Mouse (Mus musculus) CH12.LX (cell line): ENCODE data around the gene Slc4a5. TPM values are rescaled to one million over a fixed set of nuclear protein-coding genes. Genes with fewer than 3 reads are reported as not detected.
A peak's percentile ranks its signal among the peaks of the same experiment; 100 is the strongest.

Source experiments
- DNase-seq: peaks from one replicate; pipeline ENCODE4 v3.0.0-alpha.2; 2013; ENCODE audit errors: extremely low read depth
- H3K27ac ChIP-seq: 2 replicates; pipeline ENCODE4 v1.5.1; 2012; ENCODE audit warnings: low read depth, mild to moderate bottlenecking, control low read depth, moderate library complexity; ENCODE audit not compliant: insufficient read depth
- H3K27me3 ChIP-seq: replicated peaks from 2 replicates; pipeline ENCODE3; 2012; ENCODE audit warnings: inconsistent platforms
- H3K36me3 ChIP-seq, 2 experiments: replicated peaks in 1 of 2; 2 replicates each; pipeline versions ENCODE3 to v1.6.1; 2012; ENCODE audit warnings: inconsistent platforms in 1 of 2, low read length in 1 of 2, mild to moderate bottlenecking in 1 of 2, mixed read lengths in 1 of 2, moderate library complexity in 1 of 2; ENCODE audit not compliant: control insufficient read depth in 1 of 2, insufficient read depth in 1 of 2
- H3K4me1 ChIP-seq, 2 experiments: 2 replicates each; pipeline ENCODE4 v1.6.1; 2012; ENCODE audit warnings: inconsistent platforms in 1 of 2, moderate library complexity in 1 of 2; ENCODE audit not compliant: insufficient read depth in 2 of 2, control insufficient read depth in 1 of 2
- H3K4me2 ChIP-seq: 2 replicates; pipeline ENCODE4 v1.6.1; 2012; ENCODE audit warnings: low read depth, mild to moderate bottlenecking, control low read depth; ENCODE audit not compliant: poor library complexity, insufficient read depth, severe bottlenecking
- H3K4me3 ChIP-seq, 3 experiments: fragments of 150-350 bp in 1 of 3; sonication (generic) in 1 of 3; replicated peaks in 1 of 3; 2 replicates each; pipeline versions ENCODE3 to v1.5.1; 2011 to 2012; ENCODE audit warnings: low read depth in 2 of 3, low read length in 2 of 3, mild to moderate bottlenecking in 2 of 3, moderate library complexity in 2 of 3, control low read depth in 1 of 3, improper control_type of control experiment in 1 of 3, inconsistent platforms in 1 of 3, mixed read lengths in 1 of 3; ENCODE audit not compliant: poor library complexity in 1 of 3
- H3K79me2 ChIP-seq: replicated peaks from 2 replicates; pipeline ENCODE4 v1.6.1; 2012; ENCODE audit warnings: mild to moderate bottlenecking, moderate library complexity; ENCODE audit not compliant: control insufficient read depth, poor library complexity, insufficient read depth, severe bottlenecking; ENCODE audit errors: extremely low read depth
- H3K9ac ChIP-seq: 2 replicates; pipeline ENCODE4 v1.6.1; 2012; ENCODE audit warnings: low read depth, mild to moderate bottlenecking, control low read depth, moderate library complexity; ENCODE audit not compliant: insufficient read depth
- H3K9me3 ChIP-seq: replicated peaks from 2 replicates; pipeline ENCODE3; 2012; ENCODE audit warnings: low read length, inconsistent platforms, mixed read lengths
- CHD2 ChIP-seq: IDR thresholded peaks from 2 replicates; pipeline ENCODE4 v1.6.1; 2011; ENCODE audit warnings: low read length, improper control_type of control experiment
- CTCF ChIP-seq, 2 experiments: IDR thresholded peaks in 1 of 2; conservative IDR thresholded peaks in 1 of 2; 2 replicates each; pipeline ENCODE4 v1.5.1; 2011 to 2012; ENCODE audit warnings: low read depth in 2 of 2, low read length in 2 of 2, improper control_type of control experiment in 1 of 2, inconsistent platforms in 1 of 2, mild to moderate bottlenecking in 1 of 2, moderate library complexity in 1 of 2
- ELF1 ChIP-seq: IDR thresholded peaks from 2 replicates; pipeline ENCODE4 v1.6.1; 2014; ENCODE audit warnings: low read depth, mild to moderate bottlenecking, inconsistent platforms, low read length, improper control_type of control experiment
- IRF4 ChIP-seq: IDR thresholded peaks from 2 replicates; pipeline ENCODE4 v1.6.1; 2014; ENCODE audit warnings: low read depth, mild to moderate bottlenecking, inconsistent platforms, low read length, improper control_type of control experiment
- JUN ChIP-seq: IDR thresholded peaks from 2 replicates; pipeline ENCODE4 v1.6.1; 2011; ENCODE audit warnings: low read depth, mild to moderate bottlenecking, low read length, improper control_type of control experiment, moderate library complexity; ENCODE audit not compliant: insufficient read depth
- JUND ChIP-seq: conservative IDR thresholded peaks from 2 replicates; pipeline ENCODE4 v1.6.1; 2011; ENCODE audit warnings: low read depth, low read length, improper control_type of control experiment
- MAFK ChIP-seq: IDR thresholded peaks from 2 replicates; pipeline ENCODE4 v1.6.1; 2011; ENCODE audit warnings: low read length, improper control_type of control experiment; ENCODE audit not compliant: insufficient replicate concordance
- MAX ChIP-seq: IDR thresholded peaks from 2 replicates; pipeline ENCODE4 v1.6.1; 2011; ENCODE audit warnings: low read length, improper control_type of control experiment
- MEF2A ChIP-seq: IDR thresholded peaks from 2 replicates; pipeline ENCODE4 v1.6.1; 2014; ENCODE audit warnings: low read depth, mild to moderate bottlenecking, inconsistent platforms, low read length, improper control_type of control experiment, borderline replicate concordance
- MXI1 ChIP-seq: IDR thresholded peaks from 2 replicates; pipeline ENCODE4 v1.6.1; 2011; ENCODE audit warnings: mild to moderate bottlenecking, low read depth, low read length, improper control_type of control experiment
- MYC ChIP-seq: IDR thresholded peaks from 2 replicates; pipeline ENCODE4 v1.6.1; 2011; ENCODE audit warnings: low read depth, mild to moderate bottlenecking, improper control_type of control experiment, low read length
- POLR2A ChIP-seq: IDR thresholded peaks from 2 replicates; pipeline ENCODE4 v1.6.1; 2011; ENCODE audit warnings: low read depth, mild to moderate bottlenecking, improper control_type of control experiment, low read length
- POLR2AphosphoS2 ChIP-seq: IDR thresholded peaks from 2 replicates; pipeline ENCODE4 v1.6.1; 2011; ENCODE audit warnings: low read depth, low read length, improper control_type of control experiment
- RAD21 ChIP-seq: IDR thresholded peaks from 2 replicates; pipeline ENCODE4 v1.6.1; 2011; ENCODE audit warnings: low read depth, mild to moderate bottlenecking, low read length, improper control_type of control experiment, moderate library complexity
- RCOR1 ChIP-seq: conservative IDR thresholded peaks from 2 replicates; pipeline ENCODE4 v1.6.1; 2012; ENCODE audit warnings: low read depth, mild to moderate bottlenecking, inconsistent platforms, low read length, improper control_type of control experiment
- SIN3A ChIP-seq: IDR thresholded peaks from 2 replicates; pipeline ENCODE4 v1.6.1; 2012; ENCODE audit warnings: low read length, improper control_type of control experiment, inconsistent platforms
- SMC3 ChIP-seq: IDR thresholded peaks from 2 replicates; pipeline ENCODE4 v1.6.1; 2011; ENCODE audit warnings: low read depth, low read length, improper control_type of control experiment
- TBP ChIP-seq: conservative IDR thresholded peaks from 2 replicates; pipeline ENCODE4 v1.6.1; 2011; ENCODE audit warnings: low read depth, low read length, improper control_type of control experiment
- TCF12 ChIP-seq: IDR thresholded peaks from 2 replicates; pipeline ENCODE4 v1.6.1; 2014; ENCODE audit warnings: low read depth, mild to moderate bottlenecking, inconsistent platforms, low read length, improper control_type of control experiment
- UBTF ChIP-seq: IDR thresholded peaks from 2 replicates; pipeline ENCODE4 v1.6.1; 2012; ENCODE audit warnings: low read depth, mild to moderate bottlenecking, inconsistent platforms, low read length, improper control_type of control experiment, moderate library complexity
- USF1 ChIP-seq: IDR thresholded peaks from 2 replicates; pipeline ENCODE4 v1.6.1; 2014; ENCODE audit warnings: low read depth, mild to moderate bottlenecking, inconsistent platforms, low read length, improper control_type of control experiment
- ZC3H11A ChIP-seq: IDR thresholded peaks from 2 replicates; pipeline ENCODE4 v1.6.1; 2012; ENCODE audit warnings: low read depth, mild to moderate bottlenecking, inconsistent platforms, low read length, improper control_type of control experiment
- ZMIZ1 ChIP-seq: IDR thresholded peaks from 2 replicates; pipeline ENCODE4 v1.6.1; 2012; ENCODE audit warnings: low read depth, mild to moderate bottlenecking, inconsistent platforms, low read length, improper control_type of control experiment
- ZNF384 ChIP-seq: IDR thresholded peaks from 2 replicates; pipeline ENCODE4 v1.6.1; 2012; ENCODE audit warnings: low read depth, low read length, improper control_type of control experiment, inconsistent platforms
- dilution Hi-C: fragments of 300-500 bp; cut with MboI; formaldehyde crosslinking; loops from 2 replicates; pipeline ENCODE4 v1.14.3; 2020; ENCODE audit warnings: low sequenced_read_pairs; ENCODE audit not compliant: extremely low pct_unique_long_range_greater_than_20kb, extremely low pct_ligation_motif_present
- in situ Hi-C: fragments of 300-500 bp; cut with MboI; formaldehyde crosslinking; loops from 3 replicates; pipeline ENCODE4 v1.14.3; 2019; ENCODE audit warnings: low sequenced_read_pairs, low pct_ligation_motif_present, low pct_unique_long_range_greater_than_20kb, mixed read lengths
- polyA plus RNA-seq: library from polyadenylated mRNA; unstranded; fragments of >175 nt; gene quantifications from 2 replicates; pipeline ENCODE4 v1.2.1, GENCODE M21; 2012; ENCODE audit warnings: low read depth; ENCODE audit not compliant: insufficient read length
- total RNA-seq, 2 experiments: library from RNA; depleted of rRNA; stranded (reverse); fragments of 300-350 nt in 1 of 2; fragments of >200 nt in 1 of 2; gene quantifications; 2 replicates each; pipeline ENCODE4 v1.2.3; 2012 to 2014

Slc4a5 gene
- total and polyA plus RNA-seq, 3 experiments: 0.13 to 0.21 TPM; not detected in 1

DNA sequence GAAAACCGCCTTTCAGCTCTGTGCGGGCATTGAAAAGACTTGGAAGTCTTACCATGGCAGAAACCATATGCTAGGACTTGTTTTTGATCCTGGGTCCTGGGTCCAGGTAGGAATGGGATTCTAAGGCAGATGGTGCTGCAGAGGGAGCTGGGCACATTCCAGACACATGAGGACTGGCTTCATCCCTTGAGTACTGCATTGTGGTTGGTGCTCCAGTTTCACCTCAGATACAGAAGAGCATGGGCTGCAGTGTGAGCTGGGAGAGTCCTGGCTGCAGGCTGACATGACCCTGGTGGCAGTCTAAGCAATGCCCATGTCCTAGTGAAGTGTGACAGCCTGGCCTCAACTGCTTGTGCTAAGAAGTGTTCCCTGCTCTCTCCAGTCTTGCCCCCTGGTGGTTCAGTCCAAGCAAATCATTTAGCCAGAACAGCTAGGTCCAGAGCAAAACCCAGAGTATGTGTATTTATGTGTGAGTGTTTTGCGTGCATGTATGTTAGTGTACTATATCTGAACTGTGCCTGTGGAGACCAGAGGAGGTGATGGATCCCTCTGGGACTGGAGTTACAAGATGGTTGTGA lies 34.7 kb upstream of the Slc4a5 start:
- TF ChIP-seq MAFK (no peak), MYC (no peak), MAX (no peak), CTCF (conservative IDR thresholded peaks at IDR 0.05 in 1 of 2, IDR thresholded peaks at IDR 0.05 in 1 of 2; ENCODE audit: low read depth in 2 of 2, low read length in 2 of 2) (peak in 1 of 2 experiments; percentile 52; a peak in 2 of 4 replicates), RAD21 (peak; percentile 18), ELF1 (no peak), SIN3A (no peak), SMC3 (peak; percentile 52), ZNF384 (no peak), UBTF (no peak), ZMIZ1 (no peak), MEF2A (no peak)
- TF ChIP-seq, all 38 proteins: peak for 3
- dilution Hi-C loops: no loop called here

DNA sequence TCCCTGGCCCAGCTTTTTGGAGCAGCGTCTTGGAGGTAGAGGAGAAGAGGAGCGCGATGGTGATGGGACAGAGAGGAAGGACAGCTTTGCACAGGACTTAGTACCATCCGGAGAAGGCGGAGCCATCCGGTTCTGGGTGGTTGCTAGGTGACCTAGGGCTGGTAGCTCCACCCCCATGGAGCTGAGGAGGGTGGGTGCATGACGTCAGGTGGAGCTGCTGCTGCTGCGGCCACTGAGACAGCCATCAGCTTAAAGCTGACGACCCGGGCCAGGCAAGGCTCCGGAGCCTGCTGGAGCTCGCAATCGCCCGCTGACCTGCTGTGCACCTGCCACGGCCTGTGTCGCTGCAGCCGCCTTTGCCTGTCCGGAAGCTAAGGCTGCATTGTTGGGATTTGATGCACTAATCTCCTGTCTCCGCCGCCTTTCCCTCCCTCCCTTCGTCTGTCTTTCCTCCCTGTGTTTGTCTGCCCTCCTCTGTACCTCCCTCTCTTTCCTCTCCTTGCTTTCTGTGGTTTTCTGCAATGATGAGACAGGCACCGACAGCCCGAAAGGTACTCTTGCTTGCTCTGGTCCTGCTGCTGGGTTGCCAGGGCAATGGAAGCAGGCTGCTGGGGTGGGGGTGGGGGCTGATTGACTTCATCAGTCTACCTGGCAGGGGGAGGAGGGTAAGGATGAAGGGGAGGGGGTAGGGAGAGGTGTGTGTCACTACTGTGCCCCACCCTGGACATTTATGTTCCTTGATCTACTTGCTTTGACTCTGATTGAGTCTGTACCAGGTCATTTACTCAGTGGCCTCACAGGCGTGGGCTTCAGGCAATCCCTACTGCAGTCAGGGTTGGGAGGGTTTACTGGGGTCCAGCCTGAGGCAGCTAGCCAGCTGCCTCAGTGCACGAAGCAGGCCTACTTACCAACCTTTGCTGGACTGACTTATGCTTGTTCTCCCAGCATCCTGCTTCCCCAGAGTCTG lies 33.5 kb upstream of the Slc4a5 start:
- TF ChIP-seq TBP (no peak), TCF12 (no peak), CHD2 (no peak), USF1 (no peak), ZNF384 (no peak), MXI1 (no peak), POLR2A (no peak), ELF1 (no peak), SMC3 (no peak), MEF2A (no peak), RCOR1 (no peak), UBTF (no peak), JUND (no peak), ZC3H11A (no peak), POLR2AphosphoS2 (no peak), CTCF (conservative IDR thresholded peaks at IDR 0.05 in 1 of 2, IDR thresholded peaks at IDR 0.05 in 1 of 2; ENCODE audit: low read depth in 2 of 2, low read length in 2 of 2) (no peak), IRF4 (no peak), JUN (no peak)
- TF ChIP-seq, all 38 proteins: peak for 0
- DNase-seq: no peak
- H3K36me3 ChIP-seq: peaks cover 46 to 88% of the 10 kb centered on the region in 2 experiments
- in situ Hi-C loops: no loop called here
- no peaks in the 10 kb centered on the region for H3K4me1 ChIP-seq
- no peak overlapping the region for H3K9ac ChIP-seq
- H3K27ac ChIP-seq: no peak overlapping the region
- no peaks in the 10 kb centered on the region for H3K27me3 ChIP-seq
- H3K4me3 ChIP-seq: no peak overlapping the region
- no peak overlapping the region for H3K4me2 ChIP-seq
- no peaks in the 10 kb centered on the region for H3K9me3 ChIP-seq
- dilution Hi-C loops: no loop called here
- no peaks in the 10 kb centered on the region for H3K79me2 ChIP-seq

More for the DNA sequence above, 34.7 kb upstream of the Slc4a5 start:
- Histone ChIP-seq H3K9me3 (no peaks in the 10 kb centered on the region), H3K4me1 (no peaks in the 10 kb centered on the region), H3K27ac (no peak overlapping the region), H3K79me2 (no peaks in the 10 kb centered on the region), H3K27me3 (no peaks in the 10 kb centered on the region), H3K36me3 (peaks cover 34 to 75% of the 10 kb centered on the region in 2 experiments), H3K9ac (no peak overlapping the region), H3K4me3 (no peak overlapping the region), H3K4me2 (no peak overlapping the region)
- in situ Hi-C loops: no loop called here
- peak; percentile 21 for DNase-seq
